Mouse (Mus musculus): ENCODE results near the gene Flrt3.

The Flrt3 gene

GRCm38 (mm10) chr2:140653978-140654377 lies 17.3 kb downstream of the Flrt3 start:
- in situ Hi-C loops (cut with MboI; ENCODE audit: low sequenced_read_pairs), result no loop called here

- in situ Hi-C loops (cut with MboI; ENCODE audit: low sequenced_read_pairs), result no loop called here
Observed at GRCm38 (mm10) chr2:140653481-140653880, 17.8 kb downstream of the Flrt3 start.

GRCm38 (mm10) chr2:140621730-140622337 lies 49.4 kb downstream of the Flrt3 start:
- in situ Hi-C loops (cut with MboI; ENCODE audit: low sequenced_read_pairs), result no loop called here

GRCm38 (mm10) chr2:140615451-140615850 lies 55.8 kb downstream of the Flrt3 start:
- in situ Hi-C loops (cut with MboI; ENCODE audit: low sequenced_read_pairs), result no loop called here

Measured in CH12F3 (cell line).